Mouse (Mus musculus) neural tube, embryonic 13.5 days (tissue): ENCODE data around the gene 4921539E11Rik. TPM values are rescaled to one million over a fixed set of nuclear protein-coding genes. Genes with fewer than 3 reads are reported as not detected.
A peak's percentile ranks its signal among the peaks of the same experiment; 100 is the strongest.

Source experiments
- ATAC-seq: fragments of 200-750 bp; cut with Nextera tagmentation; 2 replicates; pipeline ENCODE4 v1.8.0; 2017; ENCODE audit warnings: low read depth, mild to moderate bottlenecking, moderate TSS enrichment, moderate library complexity
- H3K27ac ChIP-seq: fragments of 300-500 bp; sonication (generic); replicated peaks from 2 replicates; pipeline ENCODE4 v1.5.1; 2015; ENCODE audit warnings: moderate library complexity, mild to moderate bottlenecking, inconsistent platforms
- H3K27me3 ChIP-seq: fragments of 300-500 bp; sonication (generic); 2 replicates; pipeline ENCODE4 v1.6.1; 2015; ENCODE audit warnings: mild to moderate bottlenecking, inconsistent platforms
- H3K36me3 ChIP-seq: fragments of 300-500 bp; sonication (generic); 2 replicates; pipeline ENCODE4 v1.6.1; 2015; ENCODE audit warnings: mild to moderate bottlenecking, inconsistent platforms
- H3K4me1 ChIP-seq: fragments of 300-500 bp; sonication (generic); replicated peaks from 2 replicates; pipeline ENCODE4 v1.6.1; 2015; ENCODE audit warnings: inconsistent platforms
- H3K4me2 ChIP-seq: fragments of 300-500 bp; sonication (generic); 2 replicates; pipeline ENCODE4 v1.6.1; 2015; ENCODE audit warnings: inconsistent platforms, mild to moderate bottlenecking, moderate library complexity
- H3K4me3 ChIP-seq: fragments of 300-500 bp; sonication (generic); 2 replicates; pipeline ENCODE4 v1.5.1; 2015; ENCODE audit warnings: mild to moderate bottlenecking, inconsistent platforms
- H3K9ac ChIP-seq: fragments of 300-500 bp; sonication (generic); 2 replicates; pipeline ENCODE4 v1.6.1; 2015; ENCODE audit warnings: moderate library complexity, mild to moderate bottlenecking, inconsistent platforms
- H3K9me3 ChIP-seq: fragments of 300-500 bp; sonication (generic); 2 replicates; pipeline ENCODE4 v1.6.1; 2016; ENCODE audit warnings: inconsistent platforms
- WGBS: fragments of 180-500 bp; shearing (Covaris S2); methylation state at CpG from one replicate; pipeline ENCODE4 v1.1.7; 2015; 5-methylcytosine and 5-hydroxymethylcytosine counted together
- polyA plus RNA-seq: library from polyadenylated mRNA; unstranded; fragments of >200 nt; fragmentation: Nextera tagmentation; extraction: Ambion mirVana; gene quantifications from 2 replicates; pipeline ENCODE4 v1.2.1, GENCODE M21; 2015

The 4921539E11Rik gene
- polyA plus RNA-seq = not detected in 2 replicates

DNA sequence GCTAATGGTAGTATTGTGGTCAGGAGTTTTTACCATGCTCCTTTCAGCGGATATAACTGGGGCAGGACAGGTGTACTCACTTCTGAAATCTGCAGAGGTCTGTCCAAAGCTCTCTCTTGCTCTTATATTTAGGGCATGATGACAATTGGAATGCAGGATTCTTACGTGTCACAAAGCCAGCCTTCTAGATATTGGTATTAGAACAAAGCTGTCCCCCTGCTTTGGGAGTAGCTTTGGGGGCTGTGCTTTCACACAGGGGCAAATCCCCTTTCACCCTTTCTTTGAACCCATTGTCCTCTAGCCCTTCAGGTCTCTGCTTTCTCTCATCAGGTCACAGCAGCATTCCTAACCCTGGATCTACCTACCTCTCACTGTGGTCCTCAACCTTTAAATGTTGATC lies at the start of gene 4921539E11Rik:
4921539E11Rik (minus strand) TSS at position 101 of the 400 bp plus-strand sequence.
- Histone ChIP-seq H3K9me3 (no peaks in the 10 kb centered on the region), H3K4me2 (no peak within 1 kb of the TSS), H3K27me3 (no peaks in the 10 kb centered on the region), H3K27ac (no peak within 1 kb of the TSS), H3K36me3 (no peaks in the 10 kb centered on the region), H3K4me3 (no peak within 1 kb of the TSS), H3K4me1 (no peaks in the 10 kb centered on the region), H3K9ac (no peak within 1 kb of the TSS)
- 80% methylated on average over 2 of the region's 2 CpGs for WGBS
- ATAC-seq = no peak

DNA sequence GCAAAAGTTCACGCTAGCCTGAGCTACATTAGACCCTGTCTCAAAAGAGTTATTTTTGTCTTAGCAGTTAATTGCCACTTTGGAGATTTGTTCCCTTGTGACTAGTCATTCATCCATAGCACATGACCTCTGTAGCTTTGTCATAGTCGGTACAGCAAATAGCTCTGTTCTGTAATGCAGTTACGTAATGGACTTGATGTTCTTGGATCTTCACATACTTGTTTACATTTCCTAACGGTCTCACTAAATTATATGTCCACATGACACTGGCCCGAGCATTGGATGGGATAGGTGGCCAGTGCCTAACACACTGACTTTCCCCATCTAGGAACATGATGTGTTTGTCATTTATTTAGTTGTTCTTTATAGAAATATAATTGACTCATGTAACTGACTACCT lies 44.5 kb upstream of the 4921539E11Rik start:
- Histone ChIP-seq H3K27me3 (no peaks in the 10 kb centered on the region), H3K4me2 (no peak overlapping the region), H3K4me3 (no peak overlapping the region), H3K27ac (no peak overlapping the region), H3K36me3 (peaks cover 4% of the 10 kb centered on the region; the same call in 1 of the 2 replicates), H3K9ac (no peak overlapping the region), H3K4me1 (no peaks in the 10 kb centered on the region), H3K9me3 (no peaks in the 10 kb centered on the region)
- 82% methylated on average over 5 of the region's 5 CpGs for WGBS
- ATAC-seq = no peak

DNA sequence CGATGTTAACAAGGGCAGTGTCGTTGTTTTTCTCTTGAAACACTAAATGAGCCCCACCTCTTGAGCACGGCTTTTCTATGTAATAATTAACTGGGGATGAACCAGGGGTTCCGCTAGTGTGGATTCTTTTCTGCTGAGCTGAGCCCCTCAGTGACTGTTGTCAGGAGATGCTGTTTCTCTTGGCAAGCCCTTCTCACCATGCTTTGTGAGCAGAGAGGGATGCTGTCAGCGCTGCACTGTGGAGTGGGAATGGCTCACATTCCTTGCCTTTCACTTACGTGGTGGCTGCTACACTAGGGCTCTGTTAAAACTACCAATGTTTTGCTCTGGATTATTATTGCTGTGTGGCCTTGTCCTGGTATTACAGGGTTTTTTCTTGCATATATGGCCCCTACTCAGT lies 38.7 kb upstream of the 4921539E11Rik start:
- no peak overlapping the region for H3K27ac ChIP-seq
- ATAC-seq = no peak
- no peak overlapping the region for H3K4me2 ChIP-seq

DNA sequence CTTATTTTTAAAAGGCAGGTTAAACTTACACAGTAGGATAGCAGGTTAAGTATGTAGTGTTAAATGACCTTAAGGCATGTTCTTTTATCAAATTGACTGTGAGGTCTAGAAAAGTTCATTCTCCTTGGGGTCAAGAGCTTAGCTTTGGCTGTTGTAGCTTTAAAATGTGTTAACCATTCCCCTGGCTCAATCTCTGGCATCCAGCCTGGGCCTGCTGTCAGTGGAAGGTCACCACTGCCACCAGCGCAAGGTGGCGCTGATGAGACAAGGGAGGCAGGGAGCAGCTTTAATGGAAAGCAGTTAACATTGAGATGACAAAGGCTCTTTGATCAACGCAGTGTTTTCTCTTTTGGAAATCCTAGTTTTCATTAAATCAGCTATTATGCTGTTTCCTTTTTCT lies 36.3 kb upstream of the 4921539E11Rik start:
- no peak overlapping the region for H3K9ac ChIP-seq
- ATAC-seq = no peak
- no peak overlapping the region for H3K4me3 ChIP-seq
- H3K9me3 ChIP-seq = no peaks in the 10 kb centered on the region
- H3K4me2 ChIP-seq = no peak overlapping the region
- H3K27ac ChIP-seq = no peak overlapping the region
- peaks cover 3% of the 10 kb centered on the region; the same call in 1 of the 2 replicates for H3K36me3 ChIP-seq
- H3K4me1 ChIP-seq = peaks cover 5% of the 10 kb centered on the region
- no peaks in the 10 kb centered on the region; the same call in 1 of the 2 replicates for H3K27me3 ChIP-seq
- WGBS = 75% methylated on average over 3 of the region's 3 CpGs

More for the DNA sequence above, 38.7 kb upstream of the 4921539E11Rik start:
- 51% methylated on average over 6 of the region's 6 CpGs for WGBS
- H3K36me3 ChIP-seq = peaks cover 4% of the 10 kb centered on the region; the same call in 1 of the 2 replicates
- H3K4me1 ChIP-seq = peaks cover 5% of the 10 kb centered on the region
- no peaks in the 10 kb centered on the region for H3K9me3 ChIP-seq
- H3K27me3 ChIP-seq = no peaks in the 10 kb centered on the region
- H3K4me3 ChIP-seq = no peak overlapping the region
- no peak overlapping the region for H3K9ac ChIP-seq

DNA sequence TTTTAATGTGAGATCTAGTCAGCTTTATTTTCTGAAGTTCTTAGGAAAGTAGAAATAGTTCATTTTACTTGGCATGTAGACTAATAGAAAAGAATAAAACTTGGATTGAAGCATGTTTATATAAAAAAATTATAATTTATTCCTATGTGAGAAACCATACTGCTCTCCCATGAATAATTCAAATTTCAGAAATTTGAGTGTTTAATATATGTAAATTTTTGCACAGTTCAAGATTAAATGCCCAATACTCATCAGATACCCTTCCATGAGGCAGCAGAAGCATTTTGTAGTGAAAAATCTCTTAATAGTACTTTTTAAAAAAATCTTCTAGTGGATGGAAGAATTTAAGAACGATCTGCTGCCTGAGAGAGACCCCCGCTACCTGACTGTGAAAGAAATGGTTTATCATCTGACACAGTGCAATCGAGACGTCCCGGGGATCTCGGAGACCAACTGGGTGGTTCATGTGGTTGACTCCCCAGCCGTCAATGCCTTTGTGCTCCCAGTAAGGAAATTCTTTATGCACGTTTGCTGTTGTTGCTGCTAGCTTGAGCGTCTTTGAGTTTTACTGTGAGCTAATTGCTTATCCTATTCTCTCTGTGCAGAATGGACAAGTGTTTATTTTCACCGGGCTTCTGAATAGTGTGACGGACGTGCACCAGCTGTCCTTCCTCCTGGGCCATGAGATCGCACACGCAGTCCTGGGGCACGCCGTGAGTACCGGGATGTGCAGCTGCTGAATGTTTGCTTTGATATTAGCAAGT lies 34.2 kb upstream of the 4921539E11Rik start:
- no peaks in the 10 kb centered on the region for H3K9me3 ChIP-seq
- H3K4me1 ChIP-seq = peaks cover 5% of the 10 kb centered on the region
- 0 out of 2 replicates have a peak, but pooled peaks cover 3% of the 10 kb centered on the region for H3K36me3 ChIP-seq
- no peaks in the 10 kb centered on the region; the same call in 1 of the 2 replicates for H3K27me3 ChIP-seq
- peak overlapping the region; percentile 41; the same call in 1 of the 2 replicates for H3K9ac ChIP-seq
- no peak overlapping the region for H3K4me3 ChIP-seq
- no peak overlapping the region for H3K27ac ChIP-seq
- peak; percentile 63; the same call in 1 of the 2 replicates for ATAC-seq
- WGBS = 15% methylated on average over 17 of the region's 17 CpGs
- H3K4me2 ChIP-seq = peak overlapping the region; percentile 49

DNA sequence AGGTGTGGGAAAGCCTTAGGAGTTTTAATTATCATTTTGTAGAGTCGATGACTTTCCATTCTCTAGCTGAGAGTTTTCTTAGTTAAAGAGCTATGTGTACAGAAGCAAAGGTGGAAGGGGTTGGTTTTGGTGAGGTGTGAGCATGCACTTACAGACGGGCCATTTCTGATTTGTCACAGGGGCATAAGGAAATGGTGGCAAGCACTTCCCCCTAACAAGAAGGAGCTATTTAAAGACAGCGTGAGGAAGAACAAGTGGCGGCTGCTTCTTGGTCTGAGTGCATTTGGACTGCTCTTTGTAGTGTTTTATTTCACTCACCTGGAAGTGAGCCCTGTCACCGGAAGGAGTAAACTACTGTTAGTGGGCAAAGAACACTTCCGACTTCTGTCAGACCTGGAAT lies 30.8 kb upstream of the 4921539E11Rik start:
- H3K4me3 ChIP-seq = no peak overlapping the region
- H3K4me2 ChIP-seq = no peak overlapping the region
- peaks cover 5% of the 10 kb centered on the region for H3K4me1 ChIP-seq
- H3K27ac ChIP-seq = no peak overlapping the region
- H3K27me3 ChIP-seq = no peaks in the 10 kb centered on the region; the same call in 1 of the 2 replicates
- H3K9ac ChIP-seq = no peak overlapping the region
- H3K36me3 ChIP-seq = 0 out of 2 replicates have a peak, but pooled peaks cover 3% of the 10 kb centered on the region
- no peaks in the 10 kb centered on the region for H3K9me3 ChIP-seq
- WGBS = 82% methylated on average over 6 of the region's 6 CpGs
- ATAC-seq = no peak

DNA sequence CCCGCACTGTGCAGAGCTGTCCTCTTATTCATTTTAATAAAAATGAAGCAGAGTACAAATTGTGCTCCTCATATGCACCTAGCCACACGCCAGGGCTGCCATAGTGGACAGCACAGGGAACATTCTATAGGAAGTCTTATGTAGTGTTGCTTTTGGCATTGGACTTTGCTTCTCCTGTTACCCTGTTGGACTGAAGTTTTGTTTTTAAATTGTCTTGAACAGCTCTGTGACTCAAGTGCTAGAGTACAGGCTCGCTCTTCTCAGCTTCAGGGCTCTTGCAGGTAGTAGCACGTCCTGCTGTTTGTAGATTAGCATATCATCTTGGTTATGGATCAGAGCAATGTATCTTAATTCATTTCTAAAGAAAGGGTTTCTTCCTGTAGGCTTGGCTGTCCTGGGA lies 25.2 kb upstream of the 4921539E11Rik start:
- no peaks in the 10 kb centered on the region for H3K36me3 ChIP-seq
- no peak overlapping the region for H3K27ac ChIP-seq
- 96% methylated on average over 4 of the region's 4 CpGs for WGBS
- H3K9me3 ChIP-seq = no peaks in the 10 kb centered on the region
- no peak overlapping the region for H3K9ac ChIP-seq
- no peak for ATAC-seq
- H3K27me3 ChIP-seq = no peaks in the 10 kb centered on the region
- no peak overlapping the region for H3K4me2 ChIP-seq
- peaks cover 9% of the 10 kb centered on the region for H3K4me1 ChIP-seq
- no peak overlapping the region for H3K4me3 ChIP-seq

DNA sequence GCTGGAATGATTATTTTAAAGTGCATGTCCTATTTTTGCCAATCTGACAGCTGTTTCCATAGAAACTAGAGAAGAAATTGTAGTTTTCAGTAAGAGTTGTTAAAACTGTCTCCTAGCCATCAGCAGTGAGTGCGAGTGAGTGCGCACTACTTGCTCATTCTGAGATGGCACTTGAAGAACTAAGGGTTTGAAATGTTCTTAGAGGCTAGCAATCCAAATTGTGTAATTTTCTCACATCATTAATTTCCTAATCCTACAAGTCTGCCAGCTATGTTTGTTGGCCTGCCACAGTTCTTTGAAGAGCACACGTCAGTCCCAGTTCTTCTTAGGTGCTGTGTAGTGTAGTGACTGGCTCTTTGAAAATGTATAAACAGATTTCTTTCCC lies 23.9 kb upstream of the 4921539E11Rik start:
- peak overlapping the region; percentile 94 for H3K27ac ChIP-seq

DNA sequence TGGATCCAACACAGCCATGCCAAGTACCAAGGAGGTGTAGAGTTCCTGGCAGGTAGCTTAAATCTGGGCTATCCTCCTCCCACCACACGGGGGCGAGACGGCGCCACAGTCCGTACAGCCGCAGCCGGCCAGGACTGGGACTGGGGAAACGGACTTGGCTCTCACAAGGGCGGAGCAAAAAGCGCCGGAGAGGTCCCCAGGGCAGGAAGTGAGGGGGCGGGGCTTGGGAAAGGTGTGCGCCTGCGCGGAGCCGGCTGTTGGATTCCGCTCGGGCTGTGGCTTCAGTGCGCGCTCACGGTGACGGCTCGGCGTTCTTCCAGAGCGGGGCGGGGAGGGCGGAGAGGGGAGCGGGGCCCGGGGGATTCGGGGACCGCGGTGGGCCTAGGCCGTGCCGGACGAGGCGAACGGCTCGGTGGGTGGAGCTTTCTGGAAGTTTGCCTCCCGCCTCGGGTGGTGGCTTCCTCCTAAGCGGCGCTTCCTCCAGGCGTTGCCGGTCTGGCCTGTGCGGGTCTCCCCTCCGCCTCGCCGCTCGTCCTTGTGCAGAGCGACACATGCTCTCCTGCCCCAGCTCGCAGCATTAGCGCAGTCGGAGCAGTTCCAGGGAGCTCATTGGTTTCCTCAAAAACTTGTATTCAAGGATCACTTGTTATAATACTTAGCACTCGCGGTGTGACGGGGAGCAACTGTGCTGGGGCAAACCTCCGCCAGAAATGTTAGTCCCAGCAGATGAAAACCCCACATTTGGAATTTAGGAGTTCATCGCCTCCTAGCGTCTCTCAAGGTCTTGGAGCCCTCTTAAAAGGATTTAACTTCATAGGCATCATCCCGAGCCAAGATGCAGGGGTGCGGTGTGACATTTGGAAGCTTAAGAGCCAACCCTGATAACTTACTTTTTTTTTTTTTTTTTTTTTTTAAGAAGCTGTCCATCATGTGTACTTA lies 23.2 kb upstream of the 4921539E11Rik start, which contains the start of gene Oma1:
Oma1 (plus strand) TSS at position 226 of the 939 bp plus-strand sequence.
- under 1% methylated on average over 59 of the region's 61 CpGs for WGBS

More for the DNA sequence above, 23.9 kb upstream of the 4921539E11Rik start:
- Histone ChIP-seq H3K27me3 (no peaks in the 10 kb centered on the region), H3K4me1 (peaks cover 9% of the 10 kb centered on the region), H3K9me3 (no peaks in the 10 kb centered on the region), H3K9ac (peak overlapping the region; percentile 79; the same call in 1 of the 2 replicates), H3K4me3 (peak overlapping the region; percentile 66), H3K4me2 (peak overlapping the region; percentile 65), H3K36me3 (no peaks in the 10 kb centered on the region)
- no peak for ATAC-seq
- WGBS = 40% methylated on average over 3 of the region's 3 CpGs

DNA sequence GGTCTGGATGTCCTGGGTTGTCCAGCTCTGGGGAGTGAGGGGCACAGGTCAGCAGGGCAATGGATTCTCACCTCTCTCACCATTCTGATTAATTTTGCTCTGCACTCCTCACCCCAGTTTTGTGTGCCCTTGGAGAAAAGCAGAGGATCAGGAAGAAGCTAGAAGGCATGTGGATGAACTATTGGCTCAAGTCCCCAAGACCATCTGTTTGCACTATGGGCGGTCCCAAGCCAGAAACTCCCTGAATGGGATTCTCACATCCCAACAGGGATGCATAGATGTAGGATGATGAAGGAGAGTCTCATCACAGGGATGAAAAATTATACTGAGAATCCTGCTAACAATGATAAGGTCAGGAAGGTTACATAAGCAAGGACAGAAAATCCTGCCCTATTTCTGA lies 13.2 kb upstream of the 4921539E11Rik start:
- no peaks in the 10 kb centered on the region for H3K4me1 ChIP-seq
- no peak overlapping the region for H3K4me2 ChIP-seq
- no peak for ATAC-seq

More for the DNA sequence above, 23.2 kb upstream of the 4921539E11Rik start, which contains the start of gene Oma1:
- Histone ChIP-seq H3K4me2 (peak within 1 kb of the TSS; percentile 65), H3K27ac (peak within 1 kb of the TSS; percentile 94), H3K36me3 (no peaks in the 10 kb centered on the region), H3K9ac (peak within 1 kb of the TSS; percentile 79), H3K4me1 (peaks cover 9% of the 10 kb centered on the region), H3K27me3 (no peaks in the 10 kb centered on the region), H3K4me3 (peak within 1 kb of the TSS; percentile 66), H3K9me3 (no peaks in the 10 kb centered on the region)
- ATAC-seq = peak; percentile 99

DNA sequence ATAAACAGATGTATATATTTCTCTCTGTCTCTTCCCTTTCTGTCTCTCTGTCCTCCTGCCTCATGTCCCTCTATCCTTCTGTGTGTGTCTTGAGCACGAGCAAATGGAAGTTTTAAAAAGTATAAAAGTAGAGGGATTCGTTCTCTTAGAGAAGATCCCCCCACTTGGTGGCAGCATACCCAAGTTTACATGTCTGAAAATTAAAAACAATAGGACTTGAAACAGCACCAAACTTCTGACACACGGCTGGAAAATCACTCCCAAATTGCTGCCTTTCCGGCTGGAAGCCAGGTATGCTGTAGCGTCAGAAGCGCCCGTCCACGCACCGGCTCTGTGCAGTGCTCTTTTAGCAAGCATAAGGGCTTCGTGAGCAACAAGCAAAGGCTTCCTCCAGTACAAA lies 8.7 kb upstream of the 4921539E11Rik start:
- 83% methylated on average over 10 of the region's 10 CpGs for WGBS
- Histone ChIP-seq H3K27me3 (no peaks in the 10 kb centered on the region), H3K27ac (no peak overlapping the region), H3K36me3 (no peaks in the 10 kb centered on the region), H3K9me3 (no peaks in the 10 kb centered on the region), H3K9ac (no peak overlapping the region), H3K4me2 (no peak overlapping the region), H3K4me3 (no peak overlapping the region), H3K4me1 (no peaks in the 10 kb centered on the region)
- ATAC-seq = no peak

More for the DNA sequence above, 13.2 kb upstream of the 4921539E11Rik start:
- WGBS = 92% methylated on average over 1 of the region's 1 CpGs
- H3K4me3 ChIP-seq = no peak overlapping the region
- H3K9me3 ChIP-seq = no peaks in the 10 kb centered on the region
- no peaks in the 10 kb centered on the region for H3K36me3 ChIP-seq
- no peak overlapping the region for H3K27ac ChIP-seq
- H3K27me3 ChIP-seq = no peaks in the 10 kb centered on the region
- H3K9ac ChIP-seq = no peak overlapping the region
